Mouse (Mus musculus) small intestine, adult 2 months (tissue): ENCODE measurements at regions not wholly inside any gene's neighbourhood (a gene's known extent, or its start where the extent isn't known, plus 50 kb on each side); places are given as distances from the start of the nearest gene placed in this dataset.

ENCODE experiments used
- CTCF ChIP-seq: fragments of 200-500 bp; IDR thresholded peaks from 2 replicates; pipeline ENCODE4 v1.5.1; 2012; ENCODE audit warnings: low read depth, mild to moderate bottlenecking, control low read depth, inconsistent platforms, low read length, moderate library complexity, mixed read lengths; ENCODE audit not compliant: insufficient replicate concordance, insufficient read length; ENCODE audit errors: extremely low read depth
- POLR2A ChIP-seq: fragments of 200-500 bp; IDR thresholded peaks from 2 replicates; pipeline ENCODE4 v1.6.1; 2012; ENCODE audit warnings: low read depth, mild to moderate bottlenecking, control low read depth, inconsistent platforms, low read length, moderate library complexity

GRCm38 (mm10) chr11:24341650-24342049 lies 263.8 kb downstream of the Bcl11a start:
- TF ChIP-seq CTCF = no peak
- TF ChIP-seq POLR2A = no peak
